Mouse (Mus musculus): ENCODE measurements at regions not wholly inside any gene's neighbourhood (a gene's known extent, or its start where the extent isn't known, plus 50 kb on each side); places are given as distances from the start of the nearest gene placed in this dataset.

- no peak for DNase-seq (ENCODE audit: low read depth, low spot score)
Observed at GRCm38 (mm10) chr9:32003730-32004129, 90.5 kb upstream of the Barx2 start.

GRCm38 (mm10) chr9:32005348-32005747, 92.1 kb upstream of the Barx2 start:
- no peak for DNase-seq (ENCODE audit: low read depth, low spot score)

GRCm38 (mm10) chr9:32006350-32006749, 93.1 kb upstream of the Barx2 start:
- no peak for DNase-seq (ENCODE audit: low read depth, low spot score)

- peak; percentile 48 for DNase-seq (ENCODE audit: low read depth, low spot score)
Observed at GRCm38 (mm10) chr9:32010953-32011770, 97.9 kb upstream of the Barx2 start.

- DNase-seq (ENCODE audit: low read depth, low spot score), result no peak
Observed at GRCm38 (mm10) chr9:32016286-32016685, 99.7 kb upstream of the Arhgap32 start.

GRCm38 (mm10) chr9:32018020-32018419, 97.9 kb upstream of the Arhgap32 start:
- no peak for DNase-seq (ENCODE audit: low read depth, low spot score)

GRCm38 (mm10) chr9:32019786-32020185, 96.2 kb upstream of the Arhgap32 start:
- no peak for DNase-seq (ENCODE audit: low read depth, low spot score)

GRCm38 (mm10) chr9:32020942-32021731, 94.8 kb upstream of the Arhgap32 start:
- no peak for DNase-seq (ENCODE audit: low read depth, low spot score)

- DNase-seq (ENCODE audit: low read depth, low spot score), result no peak
Observed at GRCm38 (mm10) chr9:32021755-32022154, 94.2 kb upstream of the Arhgap32 start.

- DNase-seq (ENCODE audit: low read depth, low spot score), result no peak
Observed at GRCm38 (mm10) chr9:32022996-32023395, 92.9 kb upstream of the Arhgap32 start.

- no peak for DNase-seq (ENCODE audit: low read depth, low spot score)
Observed at GRCm38 (mm10) chr9:32024767-32025166, 91.2 kb upstream of the Arhgap32 start.

GRCm38 (mm10) chr9:32027962-32028361, 88.0 kb upstream of the Arhgap32 start:
- DNase-seq (ENCODE audit: low read depth, low spot score), result no peak

GRCm38 (mm10) chr9:32029001-32029400, 86.9 kb upstream of the Arhgap32 start:
- no peak for DNase-seq (ENCODE audit: low read depth, low spot score)

GRCm38 (mm10) chr9:32029786-32030185, 86.2 kb upstream of the Arhgap32 start:
- no peak for DNase-seq (ENCODE audit: low read depth, low spot score)

- DNase-seq (ENCODE audit: low read depth, low spot score), result no peak
Observed at GRCm38 (mm10) chr9:32030203-32030602, 85.7 kb upstream of the Arhgap32 start.

- peak; percentile 85 for DNase-seq (ENCODE audit: low read depth, low spot score)
Observed at GRCm38 (mm10) chr9:32031950-32032453, 83.9 kb upstream of the Arhgap32 start.

- peak; percentile 37 for DNase-seq (ENCODE audit: low read depth, low spot score)
Observed at GRCm38 (mm10) chr9:32032521-32033185, 83.3 kb upstream of the Arhgap32 start.

GRCm38 (mm10) chr9:32033937-32034336, 82.0 kb upstream of the Arhgap32 start:
- DNase-seq (ENCODE audit: low read depth, low spot score), result no peak

- no peak for DNase-seq (ENCODE audit: low read depth, low spot score)
Observed at GRCm38 (mm10) chr9:32039999-32040398, 75.9 kb upstream of the Arhgap32 start.

- DNase-seq (ENCODE audit: low read depth, low spot score), result no peak
Observed at GRCm38 (mm10) chr9:32043344-32043743, 72.6 kb upstream of the Arhgap32 start.

- no peak for DNase-seq (ENCODE audit: low read depth, low spot score)
Observed at GRCm38 (mm10) chr9:32046791-32047190, 69.1 kb upstream of the Arhgap32 start.

GRCm38 (mm10) chr9:32048941-32049340, 67.0 kb upstream of the Arhgap32 start:
- DNase-seq (ENCODE audit: low read depth, low spot score), result no peak

All from forelimb bud, embryonic 11.5 days (tissue).